Mouse (Mus musculus): ENCODE measurements around the gene Wwox. TPM values are rescaled to one million over a fixed set of nuclear protein-coding genes. Genes with fewer than 3 reads are reported as not detected.

Gene Wwox
- total RNA-seq, 1 experiment = 12.5 TPM

DNA sequence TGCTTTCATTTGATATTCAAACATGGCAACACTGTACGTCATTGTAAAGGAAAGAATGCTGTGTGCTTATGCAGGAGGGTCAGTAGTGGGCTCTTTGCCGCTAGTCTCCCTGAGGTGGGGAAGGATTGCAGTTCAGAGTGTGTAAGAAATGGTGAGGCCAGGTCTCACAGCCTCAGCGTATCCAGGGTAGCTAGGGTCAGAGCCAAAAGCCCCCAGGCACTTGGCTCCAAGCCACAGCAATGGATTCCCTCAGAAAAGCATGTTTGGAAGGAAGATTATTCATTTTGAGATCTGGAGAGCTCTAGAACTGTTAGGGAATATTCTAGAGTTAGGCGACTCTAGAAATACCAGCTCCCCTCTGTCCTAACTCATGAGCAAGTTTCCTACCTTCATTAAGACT lies 279.4 kb downstream of the Wwox start:
- Histone ChIP-seq H3K4me1 (ENCODE audit: control insufficient read depth in 2 of 2, insufficient read depth in 2 of 2, low read length in 2 of 2, poor library complexity in 1 of 2) (no peaks in the 10 kb centered on the region), H3K9me3 (ENCODE audit: control insufficient read depth, insufficient read depth, low read depth, low read length) (no peaks in the 10 kb centered on the region), H3K4me3 (ENCODE audit: insufficient read depth in 1 of 2, low read depth in 1 of 2, low read length in 2 of 2, poor library complexity in 1 of 2, severe bottlenecking in 1 of 2) (no peak overlapping the region), H3K36me3 (ENCODE audit: control insufficient read depth, insufficient read depth, low read length, poor library complexity, severe bottlenecking) (no peaks in the 10 kb centered on the region), H3K9ac (ENCODE audit: insufficient read depth, low read depth, low read length, poor library complexity, severe bottlenecking) (no peak overlapping the region), H3K27ac (ENCODE audit: insufficient read depth, low read depth, low read length, poor library complexity, severe bottlenecking) (no peak overlapping the region)
- TF ChIP-seq CHD2 (IDR thresholded peaks at IDR 0.05; ENCODE audit: low read depth, low read length) = no peak
- no peak for TF ChIP-seq HCFC1 (IDR thresholded peaks at IDR 0.05; ENCODE audit: borderline replicate concordance, insufficient read depth, low read length)
- no peak for TF ChIP-seq MAFK (IDR thresholded peaks at IDR 0.05; ENCODE audit: insufficient read depth, low read depth, low read length)
- no peak for TF ChIP-seq ZNF384 (IDR thresholded peaks at IDR 0.05; ENCODE audit: low read depth, low read length)
- no peak for TF ChIP-seq ZC3H11A (IDR thresholded peaks at IDR 0.05; ENCODE audit: borderline replicate concordance, low read depth, low read length)
- in situ Hi-C loops (cut with MboI; ENCODE audit: low sequenced_read_pairs in 2 of 2, unreplicated experiment in 2 of 2) = no loop called here
- no peak for DNase-seq (ENCODE audit: low read depth, low spot score)

DNA sequence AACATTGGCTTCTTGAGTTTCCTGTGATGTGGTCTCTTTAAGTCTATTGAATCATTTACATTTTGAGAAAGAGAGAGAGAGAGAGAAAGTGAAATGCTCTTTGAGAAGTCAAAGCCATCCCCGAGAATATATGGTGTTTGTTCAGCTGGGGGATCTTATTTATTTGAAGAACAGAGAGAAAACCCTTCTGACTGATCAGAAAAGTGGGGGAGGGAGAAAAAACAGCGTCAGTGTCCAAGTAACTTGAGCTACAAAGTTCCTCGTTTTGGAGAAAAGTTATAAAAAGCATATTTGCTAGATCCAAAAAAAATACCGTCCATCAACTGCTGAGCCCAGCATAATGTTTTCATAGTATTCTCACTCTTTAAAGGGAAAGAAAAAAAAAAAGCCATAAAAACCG lies 283.2 kb downstream of the Wwox start:
- Histone ChIP-seq H3K36me3 (ENCODE audit: control insufficient read depth, insufficient read depth, low read length, poor library complexity, severe bottlenecking) (no peaks in the 10 kb centered on the region), H3K4me3 (ENCODE audit: insufficient read depth in 1 of 2, low read depth in 1 of 2, low read length in 2 of 2, poor library complexity in 1 of 2, severe bottlenecking in 1 of 2) (no peak overlapping the region), H3K9ac (ENCODE audit: insufficient read depth, low read depth, low read length, poor library complexity, severe bottlenecking) (no peak overlapping the region), H3K27ac (ENCODE audit: insufficient read depth, low read depth, low read length, poor library complexity, severe bottlenecking) (no peak overlapping the region), H3K9me3 (ENCODE audit: control insufficient read depth, insufficient read depth, low read depth, low read length) (no peaks in the 10 kb centered on the region), H3K4me1 (ENCODE audit: control insufficient read depth in 2 of 2, insufficient read depth in 2 of 2, low read length in 2 of 2, poor library complexity in 1 of 2) (no peaks in the 10 kb centered on the region)
- TF ChIP-seq CHD2 (IDR thresholded peaks at IDR 0.05; ENCODE audit: low read depth, low read length) (no peak), ZC3H11A (IDR thresholded peaks at IDR 0.05; ENCODE audit: borderline replicate concordance, low read depth, low read length) (no peak), HCFC1 (IDR thresholded peaks at IDR 0.05; ENCODE audit: borderline replicate concordance, insufficient read depth, low read length) (no peak), MAFK (IDR thresholded peaks at IDR 0.05; ENCODE audit: insufficient read depth, low read depth, low read length) (no peak), ZNF384 (IDR thresholded peaks at IDR 0.05; ENCODE audit: low read depth, low read length) (no peak)
- in situ Hi-C loops (cut with MboI; ENCODE audit: low sequenced_read_pairs in 2 of 2, unreplicated experiment in 2 of 2) = no loop called here
- DNase-seq (ENCODE audit: low read depth, low spot score) = no peak

DNA sequence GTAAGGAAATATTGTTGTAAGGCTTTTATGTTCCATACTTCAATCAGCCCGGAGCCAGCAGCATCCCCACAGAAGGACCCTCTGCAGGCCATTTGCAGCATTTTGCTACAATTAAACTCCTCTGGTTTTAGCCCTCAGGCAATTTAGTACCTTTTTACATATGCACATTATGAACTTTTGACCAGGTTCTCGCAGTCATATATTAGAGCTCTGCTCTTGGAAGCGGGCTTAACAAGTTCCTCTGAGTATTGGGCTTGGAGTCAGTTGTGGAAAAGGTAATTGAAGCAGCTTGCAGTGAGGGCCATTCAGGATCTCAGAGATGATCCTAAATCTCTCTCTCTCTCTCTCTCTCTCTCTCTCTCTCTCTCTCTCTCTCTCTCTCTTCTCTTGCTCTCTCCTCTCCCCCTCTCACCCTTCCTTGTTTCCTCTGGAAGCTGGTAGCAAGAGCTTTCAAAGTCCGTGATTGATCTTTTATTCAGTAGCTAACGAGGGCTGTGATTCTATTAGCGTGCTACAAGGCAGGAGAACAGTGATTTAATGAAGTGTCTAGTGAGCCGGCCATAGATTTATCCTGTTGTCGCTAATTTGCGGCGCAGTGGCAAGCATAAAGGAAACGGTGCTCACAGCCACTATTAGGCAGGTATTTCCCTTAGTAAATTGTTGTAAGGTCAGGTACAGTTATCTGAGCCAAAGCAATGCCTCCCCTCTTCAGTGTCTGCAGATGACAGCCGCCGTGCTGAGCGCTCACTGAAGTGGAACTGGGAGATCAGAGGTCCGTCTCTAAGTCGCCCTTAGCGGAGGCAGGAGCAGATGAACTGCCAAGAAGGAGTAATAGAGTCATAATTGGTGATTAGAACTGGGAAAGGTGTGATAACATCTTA lies 292.0 kb downstream of the Wwox start:
- Histone ChIP-seq H3K4me1 (ENCODE audit: control insufficient read depth in 2 of 2, insufficient read depth in 2 of 2, low read length in 2 of 2, poor library complexity in 1 of 2) (no peaks in the 10 kb centered on the region), H3K27ac (ENCODE audit: insufficient read depth, low read depth, low read length, poor library complexity, severe bottlenecking) (no peak overlapping the region), H3K9me3 (ENCODE audit: control insufficient read depth, insufficient read depth, low read depth, low read length) (no peaks in the 10 kb centered on the region), H3K9ac (ENCODE audit: insufficient read depth, low read depth, low read length, poor library complexity, severe bottlenecking) (no peak overlapping the region), H3K36me3 (ENCODE audit: control insufficient read depth, insufficient read depth, low read length, poor library complexity, severe bottlenecking) (no peaks in the 10 kb centered on the region), H3K4me3 (ENCODE audit: insufficient read depth in 1 of 2, low read depth in 1 of 2, low read length in 2 of 2, poor library complexity in 1 of 2, severe bottlenecking in 1 of 2) (no peak overlapping the region)
- DNase-seq (ENCODE audit: low read depth, low spot score) = no peak
- in situ Hi-C loops (cut with MboI; ENCODE audit: low sequenced_read_pairs in 2 of 2, unreplicated experiment in 2 of 2) = no loop called here
- TF ChIP-seq MAFK (IDR thresholded peaks at IDR 0.05; ENCODE audit: insufficient read depth, low read depth, low read length) = no peak
- no peak for TF ChIP-seq HCFC1 (IDR thresholded peaks at IDR 0.05; ENCODE audit: borderline replicate concordance, insufficient read depth, low read length)
- no peak for TF ChIP-seq ZNF384 (IDR thresholded peaks at IDR 0.05; ENCODE audit: low read depth, low read length)
- no peak for TF ChIP-seq CHD2 (IDR thresholded peaks at IDR 0.05; ENCODE audit: low read depth, low read length)
- no peak for TF ChIP-seq ZC3H11A (IDR thresholded peaks at IDR 0.05; ENCODE audit: borderline replicate concordance, low read depth, low read length)

DNA sequence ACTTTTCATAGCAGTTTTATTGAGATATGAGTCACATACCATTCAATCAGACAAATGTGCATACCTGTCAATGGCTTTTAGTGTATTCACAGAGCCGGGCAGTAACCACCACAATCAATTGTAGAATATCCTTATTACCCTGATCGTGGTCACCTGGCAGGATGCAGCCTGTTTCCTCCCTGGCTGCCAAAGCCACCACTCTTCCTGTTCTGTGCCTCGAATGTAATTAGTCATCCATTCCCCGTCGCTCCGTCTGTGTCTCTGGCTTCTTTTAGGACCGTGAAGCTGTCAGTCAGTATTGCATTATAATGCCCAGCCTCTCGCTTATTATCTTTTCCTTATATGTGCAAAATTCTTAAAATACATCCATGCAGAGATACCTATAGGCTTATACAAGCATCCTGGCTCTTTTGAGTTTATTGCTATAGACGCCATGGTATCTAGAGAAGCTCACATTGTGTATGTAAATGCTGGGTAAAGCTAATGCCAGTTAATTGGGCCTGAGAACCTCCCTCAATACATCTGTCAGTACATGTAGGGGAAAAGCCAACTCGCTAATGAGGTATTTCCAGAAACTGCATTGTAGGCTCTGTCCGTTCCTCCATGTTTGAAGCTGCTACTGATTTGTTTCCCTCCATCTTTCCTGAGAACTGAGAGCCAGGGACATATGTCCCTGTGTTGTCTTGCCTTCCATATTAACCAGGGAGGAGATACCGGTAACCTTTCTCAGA lies 303.9 kb downstream of the Wwox start:
- TF ChIP-seq ZC3H11A (IDR thresholded peaks at IDR 0.05; ENCODE audit: borderline replicate concordance, low read depth, low read length) (no peak), MAFK (IDR thresholded peaks at IDR 0.05; ENCODE audit: insufficient read depth, low read depth, low read length) (no peak), HCFC1 (IDR thresholded peaks at IDR 0.05; ENCODE audit: borderline replicate concordance, insufficient read depth, low read length) (no peak), ZNF384 (IDR thresholded peaks at IDR 0.05; ENCODE audit: low read depth, low read length) (no peak), CHD2 (IDR thresholded peaks at IDR 0.05; ENCODE audit: low read depth, low read length) (no peak)
- no peaks in the 10 kb centered on the region for H3K36me3 ChIP-seq (ENCODE audit: control insufficient read depth, insufficient read depth, low read length, poor library complexity, severe bottlenecking)
- in situ Hi-C loops (cut with MboI; ENCODE audit: low sequenced_read_pairs in 2 of 2, unreplicated experiment in 2 of 2) = no loop called here
- no peaks in the 10 kb centered on the region for H3K9me3 ChIP-seq (ENCODE audit: control insufficient read depth, insufficient read depth, low read depth, low read length)
- no peak overlapping the region for H3K4me3 ChIP-seq (ENCODE audit: insufficient read depth in 1 of 2, low read depth in 1 of 2, low read length in 2 of 2, poor library complexity in 1 of 2, severe bottlenecking in 1 of 2)
- no peak overlapping the region for H3K9ac ChIP-seq (ENCODE audit: insufficient read depth, low read depth, low read length, poor library complexity, severe bottlenecking)
- no peaks in the 10 kb centered on the region for H3K4me1 ChIP-seq (ENCODE audit: control insufficient read depth in 2 of 2, insufficient read depth in 2 of 2, low read length in 2 of 2, poor library complexity in 1 of 2)
- H3K27ac ChIP-seq (ENCODE audit: insufficient read depth, low read depth, low read length, poor library complexity, severe bottlenecking) = no peak overlapping the region
- no peak for DNase-seq (ENCODE audit: low read depth, low spot score)

Data from ES-E14 (cell line).